Mouse (Mus musculus) CD4-positive helper T cell, adult 2 months (primary cell): Measurements from ENCODE around the gene Olfr836.
"Not testable (repeated sequence)": the region's sequence is repeated elsewhere in the genome, so short reads cannot be mapped to it uniquely, and the experiment has no call there.

Source experiments
- DNase-seq: peaks from one replicate; pipeline ENCODE4 v3.0.0-alpha.2; 2012; ENCODE audit warnings: low read depth, missing footprints, low spot score

Olfr836 gene

DNA sequence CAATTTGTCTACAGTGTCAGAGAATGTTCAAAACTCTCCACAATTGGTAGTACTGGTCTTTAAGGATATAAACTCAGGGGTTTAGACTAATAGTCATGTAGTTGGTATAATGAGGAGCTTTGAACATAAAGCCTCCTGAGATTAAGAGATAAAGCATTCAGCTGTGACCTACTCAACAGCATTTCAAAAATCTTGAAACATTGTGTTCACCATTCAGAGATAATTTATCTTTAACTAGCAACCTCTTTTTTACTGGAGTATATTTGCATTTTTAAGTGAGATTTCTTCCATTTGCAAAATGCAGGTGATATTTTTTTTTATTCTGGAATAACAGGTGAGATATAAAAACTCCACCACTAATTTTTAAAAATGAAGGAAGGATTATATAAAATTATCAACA lies at the start of gene Olfr836:
TSS of gene Olfr836 (plus strand) at position 301 of the 400 bp plus-strand sequence.
- DNase-seq, result no peak

DNA sequence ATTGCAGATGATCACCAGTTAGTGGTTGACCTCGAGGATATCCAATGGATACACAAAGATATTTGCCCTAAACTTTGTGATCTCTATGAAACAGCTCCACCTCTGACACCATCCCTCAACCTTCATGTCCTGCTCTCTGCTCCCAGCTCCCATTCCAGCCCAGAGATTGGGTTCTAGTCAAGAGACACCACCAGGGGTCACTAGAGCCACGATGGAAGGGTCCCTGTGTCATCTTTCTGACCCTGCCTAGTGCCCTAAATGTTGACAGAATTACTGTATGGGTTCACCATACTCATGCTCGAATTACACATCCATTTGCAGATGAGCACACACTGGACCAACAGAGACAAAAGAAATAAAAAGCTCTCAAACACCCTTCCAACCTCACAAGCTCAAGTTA lies 35.2 kb upstream of the Olfr836 start:
- no peak for DNase-seq

GRCm38 (mm10) chr9:19092889-19093753 lies 27.1 kb upstream of the Olfr836 start:
- not testable (repeated sequence) for DNase-seq

DNA sequence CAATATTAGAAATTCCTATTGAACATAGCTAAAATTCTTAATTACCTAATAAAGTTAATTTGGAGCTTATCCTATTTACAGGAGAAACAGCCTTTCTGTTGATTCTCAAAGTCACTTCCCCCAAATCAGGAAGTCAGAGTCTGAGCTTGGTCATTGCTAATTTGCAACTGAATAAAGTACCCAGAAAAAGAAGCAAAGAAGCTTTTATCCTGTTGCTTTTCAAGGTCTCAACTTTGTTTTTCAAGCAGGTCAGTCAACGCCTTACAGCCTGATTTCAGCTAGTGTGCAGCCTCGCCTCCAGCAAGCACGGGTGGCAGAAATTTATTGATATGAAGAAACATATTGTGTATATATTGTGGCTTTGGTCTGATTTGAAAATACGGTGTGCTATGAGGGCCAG lies 22.9 kb upstream of the Olfr836 start:
- no peak for DNase-seq

DNA sequence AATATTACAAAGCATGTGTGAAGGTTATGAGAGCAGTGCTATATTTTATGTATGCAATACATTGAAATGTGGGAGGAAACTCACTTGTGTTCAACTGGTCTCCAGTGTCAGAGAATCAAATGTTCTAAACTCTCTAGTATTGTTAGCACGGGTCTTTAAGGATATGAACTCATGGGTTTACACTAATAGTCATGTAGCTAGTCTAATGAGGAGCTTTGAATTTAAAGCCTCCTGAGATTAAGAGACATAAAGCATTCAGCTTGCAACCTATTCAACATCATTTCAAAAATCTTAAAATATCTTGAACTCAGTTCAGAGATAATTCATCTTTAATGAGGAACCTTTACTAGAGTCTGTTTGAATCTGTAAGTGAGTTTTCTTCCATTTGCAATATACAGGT lies 15.8 kb downstream of the Olfr836 start, which contains the start of gene Olfr837:
TSS of gene Olfr837 (plus strand) at position 301 of the 400 bp plus-strand sequence.
- DNase-seq, result no peak
